Mouse (Mus musculus): ENCODE results near the gene Rps28.
"Not testable (repeated sequence)": the region's sequence is repeated elsewhere in the genome, so short reads cannot be mapped to it uniquely, and the experiment has no call there.

- not testable (repeated sequence) for TF ChIP-seq CTCF (conservative IDR thresholded peaks at IDR 0.05; ENCODE audit: low read length); POU5F1 (IDR thresholded peaks at IDR 0.05; ENCODE audit: borderline replicate concordance, low read length); NANOG (IDR thresholded peaks at IDR 0.05; ENCODE audit: borderline replicate concordance, low read length)
These were observed 1.2 kb downstream of the Rps28 start for GRCm38 (mm10) chr17:33823171-33823570.

Measured in E14TG2a.4 (cell line).